Mouse (Mus musculus) megakaryocyte, embryonic 14.5 days (primary cell): ENCODE measurements around the gene Apoh. TPM values are rescaled to one million over a fixed set of nuclear protein-coding genes. Genes with fewer than 3 reads are reported as not detected.

Source experiments
- H3K27me3 ChIP-seq: replicated peaks from 2 replicates; pipeline ENCODE3; 2012; ENCODE audit warnings: inconsistent platforms
- H3K36me3 ChIP-seq: replicated peaks from 2 replicates; pipeline ENCODE3; 2012; ENCODE audit warnings: low read length, inconsistent platforms, mixed read lengths
- H3K4me1 ChIP-seq: 2 replicates; pipeline ENCODE4 v1.6.1; 2012; ENCODE audit warnings: inconsistent platforms
- H3K4me3 ChIP-seq: replicated peaks from 2 replicates; pipeline ENCODE3; 2012; ENCODE audit warnings: moderate library complexity, mild to moderate bottlenecking, inconsistent platforms
- H3K9me3 ChIP-seq: 2 replicates; pipeline ENCODE4 v1.6.1; 2012; ENCODE audit warnings: inconsistent platforms
- FLI1 ChIP-seq: IDR thresholded peaks from 2 replicates; pipeline ENCODE4 v1.6.1; 2012; ENCODE audit warnings: low read length, inconsistent platforms, mixed read lengths
- GATA1 ChIP-seq: IDR thresholded peaks from 3 replicates; pipeline ENCODE4 v1.6.1; 2012; ENCODE audit warnings: mixed read lengths, low read length, inconsistent platforms, borderline replicate concordance
- polyA plus RNA-seq: library from polyadenylated mRNA; stranded (reverse); fragments of >175 nt; gene quantifications from 2 replicates; pipeline ENCODE4 v1.2.3, GENCODE M21; 2012; ENCODE audit warnings: low replicate concordance; ENCODE audit not compliant: insufficient read depth

The Apoh gene
- polyA plus RNA-seq, 1 experiment: not detected

- no peak for TF ChIP-seq GATA1
- TF ChIP-seq FLI1: no peak
- H3K27me3 ChIP-seq: no peaks in the 10 kb centered on the region
- peaks cover 94% of the 10 kb centered on the region for H3K36me3 ChIP-seq
- peaks cover 98% of the 10 kb centered on the region for H3K4me1 ChIP-seq
- no peak overlapping the region for H3K4me3 ChIP-seq
- no peaks in the 10 kb centered on the region for H3K9me3 ChIP-seq
These were observed 35.9 kb upstream of the Apoh start for GRCm38 (mm10) chr11:108307258-108307657.

- no peak for TF ChIP-seq GATA1
- TF ChIP-seq FLI1: no peak
- Histone ChIP-seq H3K9me3 (no peaks in the 10 kb centered on the region), H3K4me3 (no peak overlapping the region), H3K27me3 (no peaks in the 10 kb centered on the region), H3K36me3 (peaks cover 95% of the 10 kb centered on the region), H3K4me1 (peaks cover 98% of the 10 kb centered on the region)
These were observed 34.9 kb upstream of the Apoh start for GRCm38 (mm10) chr11:108308253-108308652.

- peaks cover 98% of the 10 kb centered on the region for H3K4me1 ChIP-seq
- no peak for TF ChIP-seq GATA1
- no peak for TF ChIP-seq FLI1
- no peaks in the 10 kb centered on the region for H3K27me3 ChIP-seq
- peaks cover 94% of the 10 kb centered on the region for H3K36me3 ChIP-seq
- no peak overlapping the region for H3K4me3 ChIP-seq
- H3K9me3 ChIP-seq: no peaks in the 10 kb centered on the region
These were observed 33.4 kb upstream of the Apoh start for GRCm38 (mm10) chr11:108309791-108310190.

DNA sequence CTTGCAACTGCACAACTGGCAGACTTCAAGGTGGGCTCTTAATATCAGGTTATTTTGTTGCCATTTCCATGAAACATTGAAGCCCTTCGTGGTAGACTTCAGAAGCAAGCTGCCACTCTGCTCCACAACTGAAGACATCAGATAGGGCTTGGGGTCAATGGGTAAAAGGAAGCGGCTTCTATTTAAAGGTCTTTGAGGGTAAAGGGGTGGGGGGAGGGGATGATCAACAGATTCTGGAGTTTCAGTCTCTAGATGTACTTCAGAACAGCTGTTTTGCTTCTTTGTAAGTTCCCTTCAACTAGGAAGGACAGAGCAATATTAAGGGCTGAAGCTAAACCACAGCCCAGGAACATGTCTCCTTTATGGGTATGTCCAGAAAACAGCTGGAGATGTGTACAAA is 31.2 kb upstream of the Apoh start:
- no peak for TF ChIP-seq FLI1
- H3K27me3 ChIP-seq: no peaks in the 10 kb centered on the region
- H3K9me3 ChIP-seq: no peaks in the 10 kb centered on the region
- peaks cover 98% of the 10 kb centered on the region for H3K4me1 ChIP-seq
- H3K4me3 ChIP-seq: peak overlapping the region; percentile 70
- H3K36me3 ChIP-seq: peaks cover 91% of the 10 kb centered on the region

GRCm38 (mm10) chr11:108312516-108312915 is 30.6 kb upstream of the Apoh start:
- no peak for TF ChIP-seq FLI1
- no peak for TF ChIP-seq GATA1
- Histone ChIP-seq H3K9me3 (no peaks in the 10 kb centered on the region), H3K36me3 (peaks cover 91% of the 10 kb centered on the region), H3K27me3 (no peaks in the 10 kb centered on the region), H3K4me1 (peaks cover 98% of the 10 kb centered on the region), H3K4me3 (peak overlapping the region; percentile 85)

GRCm38 (mm10) chr11:108315736-108316135 is 27.4 kb upstream of the Apoh start:
- H3K36me3 ChIP-seq: peaks cover 92% of the 10 kb centered on the region
- H3K27me3 ChIP-seq: no peaks in the 10 kb centered on the region
- TF ChIP-seq GATA1 (no peak), FLI1 (no peak)
- H3K4me3 ChIP-seq: peak overlapping the region; percentile 33
- no peaks in the 10 kb centered on the region for H3K9me3 ChIP-seq
- H3K4me1 ChIP-seq: peaks cover 100% of the 10 kb centered on the region

DNA sequence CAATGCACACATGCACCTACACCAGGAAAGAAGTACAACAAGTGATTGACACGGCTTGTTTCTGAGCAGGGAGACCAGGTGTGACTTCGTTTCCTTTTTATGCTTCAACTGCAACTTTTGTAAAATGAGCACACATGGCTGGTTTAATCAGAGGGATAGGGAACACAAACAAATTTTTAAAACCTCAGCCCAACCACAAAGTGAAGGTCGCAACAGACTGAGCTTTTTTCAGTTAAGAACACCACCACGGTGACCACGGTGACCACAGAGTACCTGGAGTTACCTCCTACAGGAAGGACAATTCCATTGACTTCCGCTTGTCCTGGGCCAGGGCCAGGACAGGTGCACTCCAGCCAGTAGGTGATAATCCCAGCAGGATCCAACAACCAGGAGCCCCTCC is 25.3 kb upstream of the Apoh start:
- no peak for TF ChIP-seq GATA1
- TF ChIP-seq FLI1: no peak
- H3K4me3 ChIP-seq: no peak overlapping the region
- H3K36me3 ChIP-seq: peaks cover 96% of the 10 kb centered on the region
- no peaks in the 10 kb centered on the region for H3K9me3 ChIP-seq
- peaks cover 100% of the 10 kb centered on the region for H3K4me1 ChIP-seq
- H3K27me3 ChIP-seq: no peaks in the 10 kb centered on the region

DNA sequence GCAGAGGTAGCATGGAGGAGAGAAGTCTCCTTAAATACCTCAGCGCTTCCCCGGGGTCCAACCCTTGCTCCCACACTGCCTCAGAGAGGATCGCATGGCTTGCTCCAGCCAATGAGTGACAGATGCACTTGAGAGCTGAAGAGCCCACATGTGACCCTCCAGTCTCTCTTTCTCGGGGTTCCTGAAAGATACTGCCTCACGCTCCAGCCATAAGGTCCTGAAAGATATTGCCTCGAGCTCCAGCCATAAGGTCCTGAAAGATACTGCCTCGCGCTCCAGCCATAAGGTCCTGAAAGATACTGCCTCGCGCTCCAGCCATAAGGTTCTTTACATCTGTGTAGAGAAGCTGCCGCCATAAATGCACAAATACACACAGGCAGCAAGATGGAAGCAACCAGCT is 24.0 kb upstream of the Apoh start:
- H3K27me3 ChIP-seq: no peaks in the 10 kb centered on the region
- H3K36me3 ChIP-seq: peaks cover 98% of the 10 kb centered on the region
- TF ChIP-seq FLI1: no peak
- no peak for TF ChIP-seq GATA1
- peak overlapping the region; percentile 54 for H3K4me3 ChIP-seq
- H3K9me3 ChIP-seq: no peaks in the 10 kb centered on the region
- peaks cover 100% of the 10 kb centered on the region for H3K4me1 ChIP-seq

DNA sequence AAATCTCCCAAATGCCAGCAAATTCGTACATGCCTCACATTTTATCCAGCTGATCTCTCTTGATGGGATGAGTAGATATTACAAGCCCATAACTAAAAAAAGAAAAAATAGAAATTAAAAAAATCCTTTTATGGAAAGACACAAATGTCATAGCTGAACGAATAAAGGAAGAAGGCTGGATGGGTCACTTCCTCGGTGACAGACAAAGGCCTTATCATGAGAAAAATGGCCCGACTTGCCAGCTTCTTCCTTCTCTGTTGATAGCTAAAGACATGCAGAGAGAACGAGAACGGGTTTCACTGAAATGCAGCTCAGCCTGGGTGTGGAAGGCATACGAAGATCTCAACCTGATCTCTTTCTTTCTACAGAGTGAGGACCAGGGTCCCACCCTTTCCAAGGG is 22.6 kb upstream of the Apoh start:
- H3K9me3 ChIP-seq: no peaks in the 10 kb centered on the region
- no peak for TF ChIP-seq GATA1
- H3K36me3 ChIP-seq: peaks cover 100% of the 10 kb centered on the region
- peak overlapping the region; percentile 86 for H3K4me3 ChIP-seq
- H3K4me1 ChIP-seq: peaks cover 100% of the 10 kb centered on the region
- no peaks in the 10 kb centered on the region for H3K27me3 ChIP-seq

DNA sequence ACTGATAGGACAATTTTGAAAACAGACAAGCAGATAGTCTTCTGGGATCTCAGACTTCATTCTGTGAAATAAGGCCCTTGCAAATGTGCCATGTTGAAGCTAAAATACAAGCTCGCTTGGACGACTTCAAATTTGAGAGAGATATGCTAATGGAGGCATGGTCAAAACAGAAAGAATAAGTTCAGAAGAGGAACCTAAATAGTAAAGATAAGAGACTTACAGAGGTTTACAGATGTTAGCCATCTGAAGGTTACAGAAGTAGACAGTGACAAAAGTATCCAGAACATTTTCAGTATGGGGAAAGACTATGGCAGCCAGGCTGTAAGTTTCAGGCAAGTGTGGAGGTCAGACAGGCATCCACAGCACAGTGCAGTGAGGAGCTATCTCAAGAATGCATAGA is 21.0 kb upstream of the Apoh start:
- TF ChIP-seq GATA1: no peak
- TF ChIP-seq FLI1: no peak
- Histone ChIP-seq H3K4me1 (peaks cover 100% of the 10 kb centered on the region), H3K36me3 (peaks cover 100% of the 10 kb centered on the region), H3K4me3 (peak overlapping the region; percentile 78), H3K27me3 (no peaks in the 10 kb centered on the region), H3K9me3 (no peaks in the 10 kb centered on the region)

- TF ChIP-seq FLI1 (no peak), GATA1 (no peak)
- no peaks in the 10 kb centered on the region for H3K9me3 ChIP-seq
- H3K4me1 ChIP-seq: peaks cover 91% of the 10 kb centered on the region
- no peaks in the 10 kb centered on the region for H3K27me3 ChIP-seq
- no peak overlapping the region for H3K4me3 ChIP-seq
- peaks cover 98% of the 10 kb centered on the region for H3K36me3 ChIP-seq
These were observed 17.2 kb upstream of the Apoh start for GRCm38 (mm10) chr11:108325943-108326342.
